Mouse (Mus musculus) cerebellum, adult 2 months (tissue): ENCODE data around the gene Usp47. TPM values are rescaled to one million over a fixed set of nuclear protein-coding genes. Genes with fewer than 3 reads are reported as not detected.
A peak's percentile ranks its signal among the peaks of the same experiment; 100 is the strongest.

Experiments
- DNase-seq, 2 experiments: peaks; one replicate each; pipeline ENCODE4 v3.0.0; 2021
- H3K27ac ChIP-seq: fragments of 200-500 bp; 2 replicates; pipeline ENCODE4 v1.5.1; 2012; ENCODE audit warnings: low read length, control low read depth, inconsistent platforms; ENCODE audit not compliant: insufficient read depth
- H3K27me3 ChIP-seq: fragments of 200-500 bp; 2 replicates; pipeline ENCODE4 v1.6.1; 2012; ENCODE audit warnings: inconsistent platforms, mild to moderate bottlenecking, low read length, moderate library complexity; ENCODE audit not compliant: control insufficient read depth, insufficient read depth
- H3K4me1 ChIP-seq: fragments of 200-500 bp; 2 replicates; pipeline ENCODE4 v1.6.1; 2011; ENCODE audit warnings: low read length; ENCODE audit not compliant: control insufficient read depth, insufficient read depth
- H3K4me3 ChIP-seq: fragments of 200-500 bp; replicated peaks from 2 replicates; pipeline ENCODE3; 2011; ENCODE audit warnings: mild to moderate bottlenecking, low read depth, low read length, control low read depth; ENCODE audit not compliant: insufficient read depth
- CTCF ChIP-seq: fragments of 200-500 bp; IDR thresholded peaks from 2 replicates; pipeline ENCODE4 v1.5.1; 2011; ENCODE audit warnings: low read depth, mild to moderate bottlenecking, control low read depth, low read length, moderate library complexity, borderline replicate concordance; ENCODE audit not compliant: insufficient read depth
- POLR2A ChIP-seq: fragments of 200-500 bp; IDR thresholded peaks from 2 replicates; pipeline ENCODE4 v1.6.1; 2011; ENCODE audit warnings: low read length, control low read depth, borderline replicate concordance; ENCODE audit not compliant: insufficient read depth
- WGBS: fragments of 180-500 bp; shearing (Covaris S2); methylation state at CpG from one replicate; pipeline ENCODE4 v1.1.7; 2018; 5-methylcytosine and 5-hydroxymethylcytosine counted together
- polyA plus RNA-seq: library from polyadenylated mRNA; depleted of rRNA; stranded (reverse); fragments of >200 nt; gene quantifications from 2 replicates; pipeline ENCODE4 v1.2.3, GENCODE M21; 2012

Usp47 gene
- polyA plus RNA-seq, 1 experiment = 45.1 TPM

DNA sequence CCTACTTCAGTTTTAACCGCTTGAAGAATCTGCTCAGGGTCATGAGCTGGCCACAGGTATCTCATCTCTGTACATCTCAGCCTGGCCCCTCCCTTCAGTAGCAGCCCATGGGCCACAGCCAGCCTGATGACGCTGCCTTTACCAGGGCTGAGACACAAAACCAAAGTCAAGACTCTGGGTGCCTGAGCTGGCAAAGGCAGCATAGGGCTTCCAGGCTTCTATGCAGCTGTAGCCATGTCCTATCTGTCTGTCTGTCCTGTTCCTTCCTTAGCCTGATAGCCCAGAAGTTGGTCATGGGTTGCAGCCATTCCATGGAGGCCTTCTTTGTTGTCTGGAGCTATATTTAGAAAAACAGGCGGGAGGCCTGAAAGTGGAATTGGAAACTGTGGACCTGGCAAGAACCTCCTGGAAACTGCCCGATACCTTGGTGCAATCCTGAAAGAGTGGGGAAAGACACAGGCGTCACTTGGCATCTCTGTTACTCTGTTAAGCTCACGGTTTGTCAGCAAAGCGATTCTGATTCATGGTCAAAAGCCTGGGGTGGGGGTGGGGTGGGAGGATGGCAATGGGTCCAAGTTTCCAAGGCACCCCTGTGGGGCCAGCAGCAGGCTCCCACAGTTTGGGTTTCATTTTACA, 102.4 kb downstream of the Usp47 start:
- Histone ChIP-seq H3K4me1 (peaks cover 72% of the 10 kb centered on the region), H3K27me3 (no peaks in the 10 kb centered on the region), H3K4me3 (no peak overlapping the region), H3K27ac (no peak overlapping the region)
- TF ChIP-seq POLR2A = no peak
- 68% methylated on average over 7 of the region's 7 CpGs for WGBS
- peak; percentile 64 to 65 for DNase-seq

- TF ChIP-seq POLR2A = no peak
- no peak for TF ChIP-seq CTCF
- DNase-seq = no peak
- peaks cover 59% of the 10 kb centered on the region for H3K4me1 ChIP-seq
- no peak overlapping the region for H3K4me3 ChIP-seq
- no peak overlapping the region for H3K27ac ChIP-seq
- 87% methylated on average over 5 of the region's 5 CpGs for WGBS
- H3K27me3 ChIP-seq = no peaks in the 10 kb centered on the region
Measured at GRCm38 (mm10) chr7:112127085-112127637, 103.9 kb downstream of the Usp47 start.

DNA sequence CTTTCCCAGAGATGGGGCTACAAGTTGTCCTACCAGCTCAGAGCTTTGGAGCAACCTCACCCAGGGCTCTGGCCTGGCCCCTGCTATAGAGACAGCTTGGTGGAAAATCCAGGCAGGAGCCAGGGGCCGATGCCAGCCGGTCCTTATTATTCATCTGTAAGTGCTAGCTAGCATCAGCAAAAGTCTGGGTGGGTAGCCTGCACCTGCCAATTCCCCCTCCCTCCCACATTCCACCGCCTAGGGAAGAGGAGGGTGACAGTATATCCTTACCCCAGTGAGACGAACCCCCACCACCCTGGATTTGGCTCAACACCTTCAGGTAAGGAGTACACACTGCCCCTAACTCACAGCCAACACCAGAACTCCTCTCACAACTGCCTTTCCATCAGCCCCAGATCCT, 104.7 kb downstream of the Usp47 start:
- Histone ChIP-seq H3K4me3 (no peak overlapping the region), H3K27me3 (no peaks in the 10 kb centered on the region), H3K27ac (no peak overlapping the region), H3K4me1 (peaks cover 51% of the 10 kb centered on the region)
- WGBS = 61% methylated on average over 4 of the region's 4 CpGs
- DNase-seq = peak; percentile 59 to 69
- TF ChIP-seq CTCF = no peak
- TF ChIP-seq POLR2A = no peak

- WGBS = 53% methylated on average over 4 of the region's 4 CpGs
- no peak for TF ChIP-seq CTCF
- TF ChIP-seq POLR2A = no peak
- no peak overlapping the region for H3K4me3 ChIP-seq
- peaks cover 42% of the 10 kb centered on the region for H3K4me1 ChIP-seq
- H3K27ac ChIP-seq = no peak overlapping the region
- H3K27me3 ChIP-seq = no peaks in the 10 kb centered on the region
- DNase-seq = peak; percentile 55 to 59
Measured at GRCm38 (mm10) chr7:112128810-112129209, 105.5 kb downstream of the Usp47 start.

DNA sequence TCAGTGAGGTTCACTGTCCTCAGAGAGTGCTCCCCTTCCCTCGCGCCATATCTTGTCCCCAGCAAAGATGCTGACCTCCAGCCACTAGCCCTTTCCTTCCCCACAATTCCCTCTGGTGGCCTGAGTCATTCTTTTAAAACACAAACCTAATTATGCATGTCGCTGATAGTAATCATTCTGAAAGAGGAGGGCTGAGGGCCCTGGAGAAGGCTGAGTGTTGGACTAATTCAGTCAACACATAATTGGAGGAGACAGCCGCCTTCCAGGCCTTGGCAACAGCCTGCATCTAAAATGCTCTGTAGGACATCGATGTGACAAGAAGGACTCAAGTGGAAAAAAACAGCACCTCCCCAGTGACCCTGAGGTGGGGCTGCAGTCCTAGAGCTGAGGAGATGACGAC, 106.5 kb downstream of the Usp47 start:
- H3K27ac ChIP-seq = no peak overlapping the region
- WGBS = 33% methylated on average over 6 of the region's 6 CpGs
- no peaks in the 10 kb centered on the region for H3K27me3 ChIP-seq
- DNase-seq = peak in 1 of 2 experiments; percentile 52
- H3K4me3 ChIP-seq = no peak overlapping the region
- TF ChIP-seq POLR2A (no peak), CTCF (no peak)
- peaks cover 37% of the 10 kb centered on the region for H3K4me1 ChIP-seq

DNA sequence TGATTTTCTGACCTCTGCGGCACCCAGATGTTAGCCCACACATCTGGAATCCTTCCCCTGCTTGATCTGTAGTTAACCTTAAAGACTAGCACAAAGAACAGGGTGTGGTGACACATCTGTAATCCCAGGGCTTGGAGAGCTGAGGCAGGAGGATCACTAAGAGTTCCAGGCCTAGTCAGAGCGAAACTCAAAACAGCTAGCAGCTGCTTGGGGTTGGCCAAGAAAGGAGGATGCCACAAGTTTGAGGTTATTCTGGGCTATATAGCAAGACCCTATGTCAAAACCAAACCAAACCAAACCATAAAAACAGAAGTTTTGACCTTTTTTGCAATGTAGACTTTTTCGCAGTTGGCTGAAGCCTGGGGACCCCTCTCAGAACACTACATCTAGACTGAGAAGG, 107.4 kb downstream of the Usp47 start:
- H3K27ac ChIP-seq = no peak overlapping the region
- DNase-seq = no peak
- TF ChIP-seq CTCF = no peak
- no peak for TF ChIP-seq POLR2A
- H3K4me1 ChIP-seq = peaks cover 32% of the 10 kb centered on the region
- H3K27me3 ChIP-seq = no peaks in the 10 kb centered on the region
- H3K4me3 ChIP-seq = no peak overlapping the region
- 88% methylated on average over 3 of the region's 3 CpGs for WGBS

DNA sequence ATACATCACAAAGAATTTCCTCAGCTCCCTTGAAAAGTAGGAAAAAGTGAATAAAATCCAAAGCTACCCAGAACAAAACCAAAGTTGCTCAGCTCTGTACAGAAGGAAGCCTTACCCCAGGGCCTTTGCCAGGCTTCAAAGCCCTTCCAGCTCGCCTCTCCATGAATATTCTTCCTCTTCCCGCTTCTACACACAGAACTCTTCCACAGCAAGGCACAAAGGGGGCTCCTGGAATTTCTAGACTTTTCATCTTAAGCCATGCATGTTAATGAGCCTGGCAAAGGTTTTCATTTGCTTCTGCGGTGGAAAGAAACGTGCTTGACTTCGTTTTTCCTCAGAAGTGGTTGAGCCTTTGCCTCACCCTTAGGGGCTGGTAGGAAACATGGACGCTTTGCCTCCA, 108.7 kb downstream of the Usp47 start:
- Histone ChIP-seq H3K4me3 (no peak overlapping the region), H3K27me3 (no peaks in the 10 kb centered on the region), H3K27ac (no peak overlapping the region), H3K4me1 (peaks cover 31% of the 10 kb centered on the region)
- WGBS = 84% methylated on average over 6 of the region's 6 CpGs
- no peak for DNase-seq
- TF ChIP-seq CTCF = no peak
- no peak for TF ChIP-seq POLR2A

GRCm38 (mm10) chr7:112133277-112133676, 110.0 kb downstream of the Usp47 start:
- Histone ChIP-seq H3K27ac (no peak overlapping the region), H3K4me1 (peaks cover 20% of the 10 kb centered on the region), H3K4me3 (no peak overlapping the region), H3K27me3 (no peaks in the 10 kb centered on the region)
- WGBS = 92% methylated on average over 5 of the region's 5 CpGs
- TF ChIP-seq POLR2A (no peak), CTCF (0 out of 2 replicates have a peak, but pooled peaks have one; percentile 30)
- no peak for DNase-seq
